Mouse (Mus musculus): ENCODE results near the gene Ppard.

DNA sequence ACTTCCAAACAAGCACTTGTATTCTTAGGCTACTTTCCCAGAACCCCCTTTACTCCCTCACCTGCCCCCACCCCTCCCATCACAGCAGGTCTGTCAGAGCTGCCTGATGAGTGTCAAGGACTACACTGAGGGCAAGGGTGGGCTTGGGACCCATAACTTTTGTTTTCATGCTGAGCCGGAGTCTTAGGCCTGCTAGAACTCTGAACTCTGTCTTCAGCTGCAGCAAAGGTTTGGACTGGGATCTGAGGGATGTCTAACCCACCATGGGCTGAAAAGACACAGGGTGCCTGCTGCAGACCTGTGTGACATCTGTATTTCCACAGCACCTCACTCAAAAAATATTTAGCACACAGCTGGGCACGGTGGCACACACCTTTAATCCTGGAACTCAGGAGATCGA lies 94.5 kb downstream of the Ppard start:
- TF ChIP-seq EP300 (IDR thresholded peaks at IDR 0.05; ENCODE audit: low read depth): no peak
- no peak for TF ChIP-seq CTCF (IDR thresholded peaks at IDR 0.05; ENCODE audit: low read depth)
